Comparison of ENCODE assay signal across 8 mouse cellular contexts in the genomic region with DNA sequence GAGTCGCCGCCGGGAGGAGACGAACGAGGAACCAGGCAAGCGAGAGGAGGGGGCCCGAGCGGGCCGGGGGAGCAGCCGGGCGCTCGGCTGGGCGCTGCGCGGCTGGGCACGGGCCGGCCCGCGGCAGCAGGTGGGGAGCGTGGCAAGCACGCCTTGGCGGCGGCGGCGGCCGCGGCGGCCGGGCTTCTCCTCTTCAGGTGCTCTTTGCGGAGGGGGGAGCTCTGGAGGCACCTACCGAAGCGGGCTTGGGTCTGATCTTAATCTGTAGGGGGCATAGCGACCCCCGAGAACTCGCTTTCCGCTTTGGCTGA. TPM values are rescaled to one million over a fixed set of nuclear protein-coding genes. Genes with fewer than 3 reads are reported as not detected.
DNase-seq lines count a peak whose midpoint lies in the region; ATAC-seq and TF ChIP-seq lines count a peak whose summit lies in the region.

No protein-coding gene starts in this region.

- no peak for TF ChIP-seq CTCF in C2C12 (IDR thresholded peaks at IDR 0.05; ENCODE audit: control insufficient read depth, insufficient read depth, insufficient read length)
- TF ChIP-seq CTCF in liver, embryonic 14.5 days (IDR thresholded peaks at IDR 0.05; ENCODE audit: low read depth), result no peak

- H3K79me2 ChIP-seq in C2C12 (ENCODE audit: control insufficient read depth, insufficient read depth), result peaks cover 65% of the 10 kb centered on the region

- peak overlapping the region; percentile 72 for H3K4me2 ChIP-seq in forebrain, embryonic 12.5 days
- H3K4me2 ChIP-seq in liver, embryonic 14.5 days (ENCODE audit: low read depth), result peak overlapping the region; percentile 81

- no peak for DNase-seq in frontal cortex, postnatal 36 days (ENCODE audit: low spot score in 2 of 2)
- peak in 1 of 3 experiments; percentile 6 for DNase-seq in liver, embryonic 14.5 days (ENCODE audit: low read depth in 3 of 3, low spot score in 3 of 3)
- DNase-seq in right cerebral cortex, postnatal 10 days (ENCODE audit: low spot score in 2 of 2), result no peak
- DNase-seq in cerebellum, postnatal 25 days, result no peak
- DNase-seq in ovary, postnatal 14 days (ENCODE audit: low spot score), result no peak

- TF ChIP-seq EP300 in liver, embryonic 14.5 days (IDR thresholded peaks at IDR 0.05; ENCODE audit: low read depth), result no peak

- H3K4me1 ChIP-seq in forebrain, embryonic 12.5 days, result peaks cover 27% of the 10 kb centered on the region
- peaks cover 10 to 11% of the 10 kb centered on the region in 2 experiments; a peak in 3 of 4 replicates for H3K4me1 ChIP-seq in liver, embryonic 14.5 days (replicated peaks; ENCODE audit: control insufficient read depth in 2 of 2, insufficient read depth in 2 of 2, low read length in 1 of 2)

- H3K4me3 ChIP-seq in C2C12 (ENCODE audit: insufficient read depth, poor library complexity, severe bottlenecking), result peak overlapping the region; percentile 74
- H3K4me3 ChIP-seq in forebrain, embryonic 12.5 days (replicated peaks), result peak overlapping the region; percentile 94
- peak overlapping the region; percentile 85 to 95 for H3K4me3 ChIP-seq in liver, embryonic 14.5 days (ENCODE audit: insufficient read depth in 1 of 2, low read depth in 2 of 2, low read length in 2 of 2)

- H3K36me3 ChIP-seq in C2C12 (ENCODE audit: control insufficient read depth, insufficient read depth), result peaks cover 32% of the 10 kb centered on the region
- H3K36me3 ChIP-seq in forebrain, embryonic 12.5 days (replicated peaks), result peaks cover 14% of the 10 kb centered on the region
- H3K36me3 ChIP-seq in liver, embryonic 14.5 days (replicated peaks; ENCODE audit: control insufficient read depth, insufficient read depth, low read depth), result peaks cover 11% of the 10 kb centered on the region; the same call in 1 of the 2 replicates

- H3K27ac ChIP-seq in forebrain, embryonic 12.5 days, result peak overlapping the region; percentile 96
- peak overlapping the region; percentile 64 for H3K27ac ChIP-seq in liver, embryonic 14.5 days

- no peaks in the 10 kb centered on the region for H3K27me3 ChIP-seq in C2C12 (ENCODE audit: control insufficient read depth, insufficient read depth, insufficient read length)
- peaks cover 9% of the 10 kb centered on the region; the same call in 1 of the 2 replicates for H3K27me3 ChIP-seq in forebrain, embryonic 12.5 days
- H3K27me3 ChIP-seq in liver, embryonic 14.5 days (ENCODE audit: control insufficient read depth, insufficient read depth, low read length), result peaks cover 13% of the 10 kb centered on the region

- peak; percentile 31; the same call in 1 of the 2 replicates for ATAC-seq in frontal cortex, adult (ENCODE audit: low TSS enrichment)
- ATAC-seq in forebrain, embryonic 12.5 days (ENCODE audit: low FRiP score), result peak; percentile 81
- peak; percentile 64 for ATAC-seq in liver, embryonic 14.5 days (ENCODE audit: insufficient read depth)

- H3ac ChIP-seq in C2C12 (ENCODE audit: control insufficient read depth, insufficient read length, low read depth), result peak overlapping the region; percentile 95

- H3K79me3 ChIP-seq in C2C12 (ENCODE audit: low read depth), result peaks cover 41% of the 10 kb centered on the region

- WGBS in forebrain, embryonic 12.5 days, result under 1% methylated on average over 31 of the region's 36 CpGs
- under 1% methylated on average over 36 of the region's 36 CpGs for WGBS in liver, embryonic 14.5 days (ENCODE audit: insufficient replicate concordance)

- no peaks in the 10 kb centered on the region for H3K9me3 ChIP-seq in forebrain, embryonic 12.5 days
- no peaks in the 10 kb centered on the region for H3K9me3 ChIP-seq in liver, embryonic 14.5 days (ENCODE audit: control insufficient read depth, low read length)

- peak overlapping the region; percentile 89 for H3K9ac ChIP-seq in forebrain, embryonic 12.5 days
- H3K9ac ChIP-seq in liver, embryonic 14.5 days (replicated peaks), result peak overlapping the region; percentile 90

TF ChIP-seq in C2C12, 6 proteins besides CTCF, POLR2A, EP300 and RAD21:
- TF ChIP-seq MYOD1 (IDR thresholded peaks at IDR 0.05; ENCODE audit: control insufficient read depth, insufficient read length, low read depth) (no peak), CEBPB (IDR thresholded peaks at IDR 0.05; ENCODE audit: low read depth) (no peak), MYOG (IDR thresholded peaks at IDR 0.05; ENCODE audit: control insufficient read depth, extremely low read depth, insufficient read length) (no peak), MAX (IDR thresholded peaks at IDR 0.05) (no peak), FOSL1 (IDR thresholded peaks at IDR 0.05; ENCODE audit: insufficient read depth, low read length, poor library complexity, severe bottlenecking) (no peak)

RNA-seq across cellular contexts. Expression of a gene that starts 1.0 kb away (rescaled TPM):
- polyA plus RNA-seq in C2C12 (2012; fragmentation: generic; extraction: Trizol), result 23.2 TPM
- polyA plus RNA-seq in forebrain, embryonic 12.5 days (2016; fragmentation: Nextera tagmentation; extraction: Ambion mirVana), result 29.5 and 39.8 TPM in 2 replicates
- 8.1 and 12.9 TPM in 2 replicates for polyA plus RNA-seq in liver, embryonic 14.5 days (2012; rRNA removed)
- 7.3 and 8.7 TPM in 2 replicates for polyA plus RNA-seq in liver, embryonic 14.5 days (2014; fragmentation: Nextera tagmentation; extraction: Ambion mirVana)

Comparison
In these comparisons a context has a peak if more than half of its experiments do, and no peak if none do; other contexts are left out.
1. ATAC-seq: peak in every context shown above with its lines; median percentile 81 in forebrain, embryonic 12.5 days; 64 in liver, embryonic 14.5 days; 31 in frontal cortex, adult.